Mouse (Mus musculus) embryonic facial prominence, embryonic 11.5 days (tissue): ENCODE results near the gene Arhgef2. TPM values are rescaled to one million over a fixed set of nuclear protein-coding genes. Genes with fewer than 3 reads are reported as not detected.

Experiments
- ATAC-seq: fragments of 200-750 bp; cut with Nextera tagmentation; replicated peaks from 2 replicates; pipeline ENCODE4 v1.8.0; 2017; ENCODE audit warnings: low read depth; ENCODE audit not compliant: insufficient number of reproducible peaks, low FRiP score, low TSS enrichment
- DNase-seq: peaks from one replicate; pipeline ENCODE4 v3.0.0-alpha.2; 2015; ENCODE audit warnings: low spot score
- H3K27ac ChIP-seq: fragments of 300-500 bp; sonication (generic); replicated peaks from 2 replicates; pipeline ENCODE4 v1.5.1; 2014; ENCODE audit warnings: mild to moderate bottlenecking, low read depth, low read length, control low read depth
- H3K27me3 ChIP-seq: fragments of 300-500 bp; sonication (generic); 2 replicates; pipeline ENCODE4 v1.6.1; 2014; ENCODE audit warnings: mild to moderate bottlenecking, low read length, moderate library complexity, mixed read lengths; ENCODE audit not compliant: control insufficient read depth, insufficient read depth
- H3K36me3 ChIP-seq: fragments of 300-500 bp; sonication (generic); replicated peaks from 2 replicates; pipeline ENCODE4 v1.6.1; 2014; ENCODE audit warnings: low read depth, mild to moderate bottlenecking, low read length, moderate library complexity, mixed read lengths; ENCODE audit not compliant: control insufficient read depth, insufficient read depth
- H3K4me1 ChIP-seq: fragments of 300-500 bp; sonication (generic); 2 replicates; pipeline ENCODE4 v1.6.1; 2014; ENCODE audit warnings: low read length, mixed read lengths; ENCODE audit not compliant: control insufficient read depth, insufficient read depth
- H3K4me2 ChIP-seq: fragments of 300-500 bp; sonication (generic); 2 replicates; pipeline ENCODE4 v1.6.1; 2014; ENCODE audit warnings: low read depth, mild to moderate bottlenecking, control low read depth, low read length, moderate library complexity
- H3K4me3 ChIP-seq: fragments of 300-500 bp; sonication (generic); 2 replicates; pipeline ENCODE4 v1.5.1; 2014; ENCODE audit warnings: low read depth, low read length, control low read depth
- H3K9ac ChIP-seq: fragments of 300-500 bp; sonication (generic); replicated peaks from 2 replicates; pipeline ENCODE4 v1.6.1; 2014; ENCODE audit warnings: mild to moderate bottlenecking, control low read depth, low read length
- H3K9me3 ChIP-seq: fragments of 300-500 bp; sonication (generic); replicated peaks from 2 replicates; pipeline ENCODE4 v1.6.1; 2016; ENCODE audit warnings: mild to moderate bottlenecking, low read length, inconsistent platforms, mixed read lengths; ENCODE audit not compliant: control insufficient read depth
- WGBS: fragments of 180-500 bp; shearing (Covaris S2); extraction: QIAGEN DNeasy Blood & Tissue Kit; methylation state at CpG from one replicate; pipeline ENCODE4 v1.1.7; 2014; 5-methylcytosine and 5-hydroxymethylcytosine counted together
- polyA plus RNA-seq: library from polyadenylated mRNA; unstranded; fragments of >200 nt; fragmentation: Nextera tagmentation; extraction: Ambion mirVana; gene quantifications from 2 replicates; pipeline ENCODE4 v1.2.1, GENCODE M21; 2014

The Arhgef2 gene
- polyA plus RNA-seq, 1 experiment from 2014 or later: 82.2 TPM

DNA sequence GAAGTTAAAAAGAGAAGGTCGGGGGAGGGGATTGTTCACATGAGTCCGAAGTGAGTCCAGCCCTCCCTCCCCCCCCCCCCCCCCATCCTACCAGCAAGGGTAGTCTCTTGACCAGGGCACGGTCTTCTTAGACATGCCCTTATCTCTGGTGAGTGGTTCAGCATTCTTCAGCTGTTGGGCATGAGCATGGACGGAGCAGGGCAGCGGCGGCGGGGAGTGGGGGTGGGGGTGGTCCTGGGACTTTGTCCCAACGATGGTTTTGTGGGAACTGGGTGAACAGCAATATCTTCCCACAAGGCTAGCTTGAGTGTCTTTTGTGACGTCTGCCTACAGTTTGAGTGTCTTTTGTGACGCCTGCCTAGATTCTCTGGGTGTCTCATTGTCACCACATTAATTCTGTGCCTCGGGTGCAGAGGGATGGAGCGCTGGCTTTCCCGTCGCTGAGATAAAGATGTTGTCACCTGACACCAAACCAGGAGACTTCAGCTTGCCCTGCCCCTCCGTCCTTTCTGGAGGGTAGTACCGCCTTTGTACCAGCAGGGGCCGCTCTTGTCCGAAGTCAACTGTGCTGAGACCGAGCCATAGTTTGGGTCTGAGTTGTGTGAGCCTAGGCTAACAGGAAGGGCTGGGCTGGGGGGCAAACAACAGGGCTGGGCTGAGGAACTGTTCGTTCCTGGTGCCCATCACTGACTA lies 1.4 kb downstream of the Arhgef2 start:
- Histone ChIP-seq H3K36me3 (no peaks in the 10 kb centered on the region), H3K4me3 (peak overlapping the region; percentile 9; the same call in 1 of the 2 replicates), H3K27me3 (no peaks in the 10 kb centered on the region), H3K27ac (no peak overlapping the region), H3K9ac (peak overlapping the region; percentile 37; the same call in 1 of the 2 replicates), H3K9me3 (no peaks in the 10 kb centered on the region), H3K4me2 (peak overlapping the region; percentile 45), H3K4me1 (no peaks in the 10 kb centered on the region; the same call in 1 of the 2 replicates)
- under 1% methylated on average over 20 of the region's 20 CpGs for WGBS
- peak; percentile 93 for DNase-seq
- ATAC-seq: peak; percentile 86

DNA sequence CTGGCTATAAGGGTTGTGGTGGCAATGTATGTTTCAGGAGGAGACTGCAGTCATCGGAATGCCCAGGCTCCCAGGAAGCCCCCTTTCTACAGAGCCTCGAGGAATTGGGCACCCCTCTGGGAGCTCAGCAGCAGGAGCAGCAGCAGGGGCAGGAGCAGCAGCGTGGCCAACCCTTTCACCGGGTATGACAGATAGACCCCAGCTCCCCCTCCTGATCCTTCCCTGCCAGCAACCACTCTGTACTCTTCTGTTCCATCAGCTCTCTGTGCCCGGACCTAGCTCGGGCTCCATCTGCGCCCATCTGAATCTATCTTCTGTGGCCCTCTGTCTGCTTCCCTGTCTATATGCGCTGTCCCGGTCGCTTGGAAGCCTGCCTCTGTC lies 2.0 kb downstream of the Arhgef2 start:
- Histone ChIP-seq H3K4me3 (0 out of 2 replicates have a peak overlapping the region, but pooled peaks have one; percentile 9), H3K4me2 (peak overlapping the region; percentile 39), H3K4me1 (no peaks in the 10 kb centered on the region; the same call in 1 of the 2 replicates), H3K27me3 (no peaks in the 10 kb centered on the region), H3K9me3 (no peaks in the 10 kb centered on the region), H3K36me3 (no peaks in the 10 kb centered on the region), H3K9ac (peak overlapping the region; percentile 37; the same call in 1 of the 2 replicates), H3K27ac (no peak overlapping the region)
- DNase-seq (no peak), ATAC-seq (peak; percentile 49; the same call in 1 of the 2 replicates)
- WGBS: 24% methylated on average over 10 of the region's 10 CpGs

DNA sequence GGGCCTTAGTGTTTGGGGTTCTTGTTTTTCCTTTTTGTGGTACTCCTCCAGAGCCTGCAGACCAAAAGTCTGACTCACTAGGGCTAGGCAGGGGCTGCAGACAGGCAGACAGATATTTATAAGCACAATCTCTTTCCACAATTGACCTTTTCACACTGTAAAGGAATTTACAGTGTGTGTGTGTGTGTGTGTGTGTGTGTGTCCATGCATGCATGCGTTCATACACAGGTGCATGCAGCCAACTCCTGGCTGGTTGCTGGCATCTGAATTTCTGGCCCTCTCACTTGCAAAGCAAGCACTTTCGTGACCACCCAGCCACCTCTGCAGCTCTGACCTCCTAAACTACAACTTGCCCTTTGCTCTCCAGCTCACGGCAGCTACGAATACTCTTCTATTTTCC lies 3.3 kb downstream of the Arhgef2 start:
- Histone ChIP-seq H3K4me2 (no peak overlapping the region), H3K27me3 (no peaks in the 10 kb centered on the region), H3K9ac (no peak overlapping the region), H3K36me3 (no peaks in the 10 kb centered on the region), H3K4me3 (no peak overlapping the region), H3K9me3 (no peaks in the 10 kb centered on the region), H3K4me1 (no peaks in the 10 kb centered on the region; the same call in 1 of the 2 replicates), H3K27ac (no peak overlapping the region)
- no peak for DNase-seq
- WGBS: 62% methylated on average over 4 of the region's 4 CpGs
- ATAC-seq: no peak

- H3K27me3 ChIP-seq: no peaks in the 10 kb centered on the region
- no peak overlapping the region for H3K4me2 ChIP-seq
- ATAC-seq (no peak), DNase-seq (no peak)
- no peaks in the 10 kb centered on the region for H3K4me1 ChIP-seq
- no peaks in the 10 kb centered on the region for H3K9me3 ChIP-seq
- no peak overlapping the region for H3K9ac ChIP-seq
- WGBS: 76% methylated on average over 8 of the region's 8 CpGs
- H3K4me3 ChIP-seq: no peak overlapping the region
- H3K27ac ChIP-seq: no peak overlapping the region
- H3K36me3 ChIP-seq: no peaks in the 10 kb centered on the region
These were observed 8.7 kb downstream of the Arhgef2 start for GRCm38 (mm10) chr3:88614418-88614817.

GRCm38 (mm10) chr3:88615117-88615516 lies 9.4 kb downstream of the Arhgef2 start:
- no peak for ATAC-seq
- no peak overlapping the region for H3K4me3 ChIP-seq

DNA sequence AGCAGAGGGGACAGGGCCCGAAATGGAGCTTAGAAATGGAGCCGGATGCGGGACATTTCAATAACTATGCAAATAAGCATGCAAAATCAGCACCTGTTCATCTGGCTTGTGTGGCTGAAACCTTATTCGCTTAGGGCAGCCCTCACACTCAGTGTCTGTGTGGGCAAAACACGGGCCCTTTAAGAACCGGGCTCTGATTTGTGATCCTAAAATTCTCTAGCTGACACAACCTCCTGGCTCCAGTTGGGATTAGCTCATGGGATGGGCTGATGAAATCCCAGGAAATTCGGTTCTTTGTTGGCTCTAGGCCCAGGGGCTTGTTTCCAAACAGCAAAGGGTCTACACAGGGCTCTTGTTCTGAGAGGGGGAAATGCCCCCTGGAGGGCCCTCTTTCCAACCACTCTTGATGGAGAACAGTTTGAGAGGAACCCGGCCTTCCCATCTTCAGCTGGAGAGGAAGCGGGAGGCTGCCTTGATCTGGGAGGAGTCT lies 10.2 kb downstream of the Arhgef2 start:
- DNase-seq (no peak), ATAC-seq (no peak)
- no peaks in the 10 kb centered on the region for H3K27me3 ChIP-seq
- H3K9ac ChIP-seq: peak overlapping the region; percentile 1; the same call in 1 of the 2 replicates
- H3K4me3 ChIP-seq: peak overlapping the region; percentile 2; the same call in 1 of the 2 replicates
- H3K4me1 ChIP-seq: no peaks in the 10 kb centered on the region
- no peaks in the 10 kb centered on the region for H3K36me3 ChIP-seq
- H3K4me2 ChIP-seq: peak overlapping the region; percentile 10; the same call in 1 of the 2 replicates
- no peaks in the 10 kb centered on the region for H3K9me3 ChIP-seq
- H3K27ac ChIP-seq: no peak overlapping the region
- 47% methylated on average over 9 of the region's 9 CpGs for WGBS

More at GRCm38 (mm10) chr3:88615117-88615516, 9.4 kb downstream of the Arhgef2 start:
- Histone ChIP-seq H3K36me3 (no peaks in the 10 kb centered on the region), H3K9me3 (no peaks in the 10 kb centered on the region), H3K27ac (no peak overlapping the region), H3K9ac (no peak overlapping the region), H3K4me1 (no peaks in the 10 kb centered on the region), H3K4me2 (no peak overlapping the region), H3K27me3 (no peaks in the 10 kb centered on the region)
- no peak for DNase-seq
- 48% methylated on average over 5 of the region's 5 CpGs for WGBS

DNA sequence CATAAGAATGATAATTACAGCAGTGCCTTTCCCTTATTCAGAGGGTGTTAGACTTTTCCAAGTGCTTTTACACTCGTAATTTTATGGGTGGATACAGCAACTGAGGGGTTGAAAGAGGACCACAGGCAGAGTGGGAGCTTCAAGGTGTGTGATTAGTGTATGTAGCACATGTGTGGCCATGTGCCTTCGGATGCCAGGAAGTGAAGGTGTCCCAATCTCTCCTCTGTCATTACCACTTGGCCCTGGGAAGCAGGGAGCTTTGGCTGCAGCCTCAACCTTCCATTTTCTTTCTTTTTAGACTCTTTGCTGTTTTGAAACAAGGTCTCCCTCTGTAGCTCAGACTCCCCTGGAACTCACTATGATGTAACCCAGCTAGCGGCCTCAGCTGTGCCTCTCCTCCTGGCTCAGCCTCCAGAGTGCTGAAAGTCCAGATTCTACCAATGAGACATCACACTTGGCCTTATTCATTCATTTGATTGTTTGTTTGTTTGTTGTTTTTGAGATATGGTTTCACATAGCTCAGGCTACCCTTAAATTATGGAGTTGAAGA lies 11.3 kb downstream of the Arhgef2 start:
- 76% methylated on average over 3 of the region's 3 CpGs for WGBS
- Histone ChIP-seq H3K4me2 (no peak overlapping the region), H3K4me3 (no peak overlapping the region), H3K9ac (no peak overlapping the region), H3K36me3 (no peaks in the 10 kb centered on the region), H3K9me3 (no peaks in the 10 kb centered on the region), H3K27ac (no peak overlapping the region), H3K27me3 (no peaks in the 10 kb centered on the region), H3K4me1 (no peaks in the 10 kb centered on the region)
- ATAC-seq: no peak
- DNase-seq: no peak
